Mouse (Mus musculus): ENCODE results near the gene Plekhs1.

The Plekhs1 gene

DNA sequence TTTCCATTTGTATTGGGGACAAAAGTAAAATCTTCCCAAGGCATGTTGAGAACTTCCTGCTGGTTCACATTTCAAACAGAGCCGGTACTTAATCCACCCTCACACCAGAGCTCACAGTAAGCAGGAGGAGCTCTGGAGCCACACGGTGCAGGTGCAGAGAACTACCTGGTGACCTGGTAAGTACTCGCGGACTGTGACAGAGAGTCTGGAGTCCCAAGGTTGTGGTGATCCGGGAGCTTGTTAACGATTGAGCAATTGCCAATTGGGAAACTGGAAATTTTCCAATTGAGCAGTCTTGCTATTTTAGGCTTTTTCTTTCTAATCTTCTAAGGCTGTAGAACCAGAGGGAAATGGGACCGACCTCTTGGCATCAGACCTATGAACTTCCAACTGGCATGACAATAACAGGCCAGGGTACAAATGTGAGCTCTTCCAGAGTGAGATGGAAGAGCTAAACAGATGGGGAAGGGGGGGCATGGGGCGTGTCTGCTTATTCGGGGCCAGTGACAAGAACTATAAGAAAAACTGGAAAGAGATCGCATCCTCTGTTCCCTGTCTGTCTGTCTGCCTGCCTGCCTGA lies at the start of gene Plekhs1:
TSS of gene Plekhs1 (plus strand) at position 119 of the 580 bp plus-strand sequence.
- DNase-seq: peak; percentile 53

GRCm38 (mm10) chr19:56418404-56418803 lies 43.0 kb upstream of the Plekhs1 start:
- no peak for DNase-seq

GRCm38 (mm10) chr19:56419452-56419851 lies 42.0 kb upstream of the Plekhs1 start:
- DNase-seq: no peak

DNA sequence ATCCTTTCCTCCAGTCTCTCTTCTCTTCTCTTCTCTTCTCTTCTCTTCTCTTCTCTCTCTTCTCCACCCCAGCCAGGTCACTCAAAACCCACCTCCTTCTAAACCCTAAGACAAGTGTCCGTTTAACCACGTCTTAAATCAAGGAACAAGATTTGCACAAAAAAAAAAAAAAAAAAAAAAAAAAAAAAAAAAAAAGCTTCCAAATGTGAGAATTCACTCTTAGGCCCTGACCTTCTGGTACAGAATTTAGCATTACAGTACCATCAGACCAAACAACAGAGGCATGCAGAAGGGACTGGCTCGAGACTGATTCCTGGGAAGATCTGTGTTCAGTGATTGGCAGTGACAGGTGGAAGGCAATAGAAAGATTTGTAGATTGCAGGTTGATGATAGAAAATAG lies 41.1 kb upstream of the Plekhs1 start:
- no peak for DNase-seq

GRCm38 (mm10) chr19:56422476-56423338 lies 38.7 kb upstream of the Plekhs1 start:
- DNase-seq: peak; percentile 84

GRCm38 (mm10) chr19:56423370-56423769 lies 38.1 kb upstream of the Plekhs1 start:
- no peak for DNase-seq

- peak; percentile 48 for DNase-seq
Observed at GRCm38 (mm10) chr19:56424606-56425395, 36.6 kb upstream of the Plekhs1 start.

DNA sequence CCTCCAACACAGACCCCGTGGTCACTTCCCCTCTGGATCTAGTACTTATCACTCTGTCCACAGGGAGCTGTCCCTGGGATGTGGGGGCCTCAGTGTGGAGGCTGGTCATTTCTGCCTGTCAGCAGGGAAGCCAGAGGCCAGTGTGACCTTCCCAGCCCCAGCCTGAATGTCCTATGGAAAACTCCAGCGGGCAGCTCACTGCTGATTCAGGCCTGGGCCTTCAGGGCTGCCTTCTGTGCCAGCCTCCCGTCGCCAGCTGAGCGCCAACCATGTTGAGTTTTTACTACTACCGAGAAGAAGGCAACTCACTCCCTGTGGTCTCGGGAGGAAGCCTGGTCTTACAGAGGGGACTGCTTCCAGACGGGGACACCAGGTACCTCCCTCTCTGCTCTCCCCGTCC lies 35.9 kb upstream of the Plekhs1 start:
- DNase-seq: peak; percentile 50

- no peak for DNase-seq
Observed at GRCm38 (mm10) chr19:56430369-56430768, 31.1 kb upstream of the Plekhs1 start.

- DNase-seq: no peak
Observed at GRCm38 (mm10) chr19:56432706-56433105, 28.7 kb upstream of the Plekhs1 start.

GRCm38 (mm10) chr19:56433581-56433980 lies 27.9 kb upstream of the Plekhs1 start:
- no peak for DNase-seq

DNA sequence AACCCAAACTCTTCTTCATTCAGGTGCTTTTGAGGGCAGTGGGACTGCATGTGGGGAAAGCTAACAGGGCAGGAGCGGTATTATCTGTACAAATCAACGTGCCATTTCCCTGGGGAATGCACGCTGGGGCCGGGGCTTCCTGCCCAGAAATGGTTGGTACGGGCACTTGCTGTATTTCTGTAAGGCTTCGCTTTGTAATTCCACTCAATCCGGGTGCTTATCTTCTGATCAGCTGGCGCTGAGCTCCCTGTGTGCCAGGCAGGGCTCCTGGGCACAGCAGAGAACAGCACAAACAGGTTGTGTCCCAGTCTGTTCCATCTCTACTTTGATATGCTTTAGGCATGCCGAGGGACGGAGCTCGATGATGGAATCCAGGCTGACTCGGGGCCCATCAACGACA lies 25.1 kb upstream of the Plekhs1 start:
- no peak for DNase-seq

- no peak for DNase-seq
Observed at GRCm38 (mm10) chr19:56438357-56439071, 22.9 kb upstream of the Plekhs1 start.

- no peak for DNase-seq
Observed at GRCm38 (mm10) chr19:56439072-56439434, 22.4 kb upstream of the Plekhs1 start.

GRCm38 (mm10) chr19:56443445-56443844 lies 18.0 kb upstream of the Plekhs1 start:
- no peak for DNase-seq

GRCm38 (mm10) chr19:56448784-56449183 lies 12.7 kb upstream of the Plekhs1 start:
- DNase-seq: no peak

- no peak for DNase-seq
Observed at GRCm38 (mm10) chr19:56449537-56449936, 11.9 kb upstream of the Plekhs1 start.

GRCm38 (mm10) chr19:56450892-56451291 lies 10.5 kb upstream of the Plekhs1 start:
- no peak for DNase-seq

DNA sequence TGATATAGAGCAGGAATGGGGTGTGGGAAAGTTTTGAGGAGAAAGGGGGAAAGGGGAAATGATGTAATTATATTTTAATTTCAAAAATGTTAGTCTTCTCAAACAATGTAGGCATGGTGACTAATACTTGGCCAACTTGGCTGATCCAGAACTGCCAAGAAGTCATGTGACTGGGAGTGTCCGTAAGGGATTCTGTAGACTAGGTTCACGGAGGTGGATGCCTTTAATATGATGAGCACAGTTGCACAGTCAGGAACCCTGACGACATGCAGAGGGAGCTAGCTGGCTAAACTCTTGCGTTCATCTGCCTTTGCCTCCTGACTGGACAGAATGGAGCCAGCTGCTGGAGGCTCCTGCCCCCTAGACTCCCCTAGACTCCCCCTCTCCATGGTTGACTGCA lies 9.6 kb upstream of the Plekhs1 start:
- no peak for DNase-seq

DNA sequence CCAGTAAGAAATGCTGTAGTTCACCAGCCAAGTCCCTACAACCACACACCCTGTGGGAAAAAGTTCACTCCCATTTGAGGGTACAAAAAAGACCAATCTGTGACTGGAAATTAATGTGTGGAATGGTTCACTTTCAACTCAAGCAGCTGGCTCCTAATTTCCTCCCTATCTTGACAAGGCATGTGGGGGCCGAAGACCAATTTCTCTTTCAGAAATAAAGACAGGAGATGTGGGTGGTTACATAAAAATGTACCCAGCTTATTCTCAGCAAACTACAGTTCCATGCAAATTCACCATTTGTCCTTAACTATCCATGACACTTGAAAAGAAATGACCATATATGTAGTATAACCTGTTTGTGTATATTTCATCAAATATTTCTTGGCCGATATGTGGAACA lies 9.0 kb upstream of the Plekhs1 start:
- no peak for DNase-seq

- DNase-seq: no peak
Observed at GRCm38 (mm10) chr19:56454862-56455261, 6.6 kb upstream of the Plekhs1 start.

GRCm38 (mm10) chr19:56455369-56455768 lies 6.1 kb upstream of the Plekhs1 start:
- DNase-seq: no peak

DNA sequence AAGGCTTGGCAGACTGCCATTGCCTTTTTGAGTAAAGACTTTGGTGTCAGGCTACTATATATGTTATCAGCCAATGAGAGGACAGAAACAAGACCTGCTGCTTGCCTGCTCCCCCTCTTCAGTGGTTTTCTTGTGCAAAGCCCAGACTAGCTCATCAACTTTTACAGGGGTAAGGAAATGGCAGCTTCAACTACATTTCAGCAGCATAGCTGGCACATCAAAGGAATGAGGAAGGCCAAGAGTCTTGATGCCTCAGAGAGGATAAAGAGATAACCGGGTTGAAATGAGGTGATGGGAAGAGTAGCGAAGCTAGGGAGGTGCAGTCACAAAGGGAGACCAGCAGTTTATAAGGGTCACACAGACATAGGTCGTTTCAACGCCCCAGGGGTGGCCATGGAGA lies 3.9 kb upstream of the Plekhs1 start:
- DNase-seq: no peak

All from kidney, adult 11 months (tissue).